Mouse (Mus musculus): Measurements from ENCODE around the gene Ddhd1.

DNA sequence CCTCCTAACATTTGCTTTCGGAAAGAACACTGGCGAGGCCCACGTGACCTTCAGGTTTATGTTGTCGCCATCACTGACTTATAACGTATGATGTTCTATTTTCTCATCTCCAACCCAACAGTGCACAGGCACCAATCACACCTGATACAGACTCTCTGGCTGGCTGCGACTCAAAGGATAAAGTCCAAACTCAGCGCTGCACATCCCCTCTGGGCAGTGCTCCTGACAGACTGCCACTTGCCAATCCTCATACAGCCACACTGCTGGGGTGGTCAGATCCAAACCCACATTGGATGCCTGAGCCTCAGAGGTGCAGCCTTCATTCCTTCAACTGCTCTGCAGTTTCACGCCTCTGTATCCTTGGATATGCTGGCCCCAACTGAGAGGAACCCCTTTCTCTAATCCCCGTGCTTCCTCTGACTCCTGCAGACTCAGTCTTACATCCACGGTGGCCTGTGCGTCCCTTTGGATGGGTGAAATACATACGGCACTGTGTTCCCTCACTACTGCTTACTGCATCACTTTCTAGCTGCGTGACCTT lies 3.0 kb downstream of the Ddhd1 start:
- no peak for TF ChIP-seq CTCF (conservative IDR thresholded peaks at IDR 0.05; ENCODE audit: low read length)
- TF ChIP-seq POU5F1 (IDR thresholded peaks at IDR 0.05; ENCODE audit: borderline replicate concordance, low read length) = no peak

Measured in E14TG2a.4 (cell line).